Mouse (Mus musculus) heart, adult 11 months (tissue): Measurements from ENCODE around the gene Crip3.

Source experiments
- DNase-seq: peaks from one replicate; pipeline ENCODE4 v3.0.0; 2022

Crip3 gene

DNA sequence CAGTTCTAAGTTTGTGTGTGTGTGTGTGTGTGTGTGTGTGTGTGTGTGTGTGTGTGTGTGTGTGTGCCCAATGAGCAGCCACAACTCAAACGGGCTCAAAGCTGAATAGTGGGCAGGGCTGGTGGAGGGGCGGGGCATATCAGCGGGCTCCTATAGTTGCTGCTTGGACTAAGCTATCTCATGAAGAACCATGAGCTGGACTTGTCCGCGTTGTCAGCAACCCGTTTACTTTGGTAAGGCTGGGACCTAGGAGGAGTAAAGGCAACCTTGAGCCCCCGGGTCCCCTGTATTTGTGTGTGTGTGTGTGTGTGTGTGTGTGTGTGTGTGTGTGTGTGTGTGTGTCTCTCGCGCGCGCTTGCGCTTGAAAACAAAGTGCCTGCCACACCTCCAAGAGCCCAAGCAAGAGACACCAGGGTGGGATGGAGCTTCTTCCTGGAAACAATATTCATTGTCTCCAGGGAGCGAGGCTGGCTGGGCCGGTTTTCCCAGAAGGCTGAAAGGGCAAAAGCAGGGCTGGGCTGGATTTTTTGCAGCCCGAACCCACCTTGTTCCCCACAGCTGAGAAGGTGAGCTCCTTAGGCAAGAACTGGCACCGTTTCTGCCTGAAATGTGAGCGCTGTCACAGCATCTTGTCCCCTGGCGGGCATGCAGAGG lies at the start of gene Crip3:
Gene Crip3, plus strand, starts transcription at position 166 of the 654 bp plus-strand sequence.
- DNase-seq = peak; percentile 83

GRCm38 (mm10) chr17:46383294-46384060 lies 45.2 kb upstream of the Crip3 start, which contains the start of gene Zfp318:
Zfp318 (plus strand) TSS chr17:46383731.
- peak; percentile 100 for DNase-seq

- DNase-seq = peak; percentile 95
These were observed 44.5 kb upstream of the Crip3 start for GRCm38 (mm10) chr17:46384061-46384801.

- peak; percentile 74 for DNase-seq
These were observed 40.5 kb upstream of the Crip3 start for GRCm38 (mm10) chr17:46388200-46388599.

DNA sequence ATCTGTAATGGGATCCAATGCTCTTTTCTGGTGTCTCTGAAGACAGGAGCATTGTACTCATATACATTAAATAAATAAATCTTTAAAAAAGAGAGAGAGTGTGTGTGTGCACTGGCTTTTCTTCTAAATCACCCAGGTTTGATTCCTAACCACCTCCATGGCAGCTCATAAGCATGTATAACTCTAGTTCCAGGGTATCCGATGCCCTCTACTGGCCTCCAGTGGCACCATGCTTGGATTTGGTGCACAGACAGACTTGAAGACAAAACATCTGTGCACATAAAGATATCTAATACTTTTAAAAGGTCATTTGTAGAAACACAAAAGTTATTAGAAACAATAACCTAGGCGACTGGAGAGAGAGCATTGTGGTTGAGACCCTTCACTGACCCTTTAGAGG lies 35.7 kb upstream of the Crip3 start:
- DNase-seq = peak; percentile 82

DNA sequence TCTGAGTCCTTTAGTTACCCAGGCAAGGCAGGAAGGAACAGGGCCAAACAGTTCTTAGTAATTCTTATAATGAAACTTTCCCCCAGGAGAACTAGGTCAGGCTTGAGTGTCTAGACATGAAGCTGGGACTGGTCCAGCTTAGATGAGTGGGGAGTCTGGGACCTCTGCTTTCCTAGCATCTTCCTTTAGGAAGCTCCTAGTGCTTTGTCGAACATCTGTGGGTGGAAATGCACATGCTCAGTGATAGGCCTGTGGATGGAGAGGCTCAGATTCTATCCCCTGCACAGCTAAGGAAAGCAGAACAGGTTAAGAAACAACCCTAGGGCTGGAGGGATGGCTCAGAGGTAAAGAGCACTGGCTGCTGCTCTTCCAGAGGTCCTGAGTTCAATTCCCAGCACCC lies 34.1 kb upstream of the Crip3 start:
- DNase-seq = peak; percentile 46

DNA sequence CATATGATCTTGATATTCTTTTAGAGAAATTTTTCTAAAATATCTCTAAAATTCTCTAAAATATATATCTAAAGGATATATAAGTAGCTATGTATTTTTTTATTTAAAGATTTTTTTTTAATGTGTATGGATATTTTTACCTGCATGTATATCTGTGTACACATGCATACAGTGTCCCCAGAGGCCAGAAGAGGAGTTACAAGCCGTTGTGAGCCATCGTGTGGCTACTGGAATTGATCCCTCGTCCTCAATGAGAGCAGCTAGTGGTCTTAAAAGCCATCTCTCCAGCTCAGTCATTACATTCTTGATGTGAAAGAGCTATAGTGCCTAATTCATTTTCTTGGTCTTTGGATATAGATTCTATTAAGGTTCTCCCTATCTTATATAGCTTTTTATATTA lies 20.2 kb upstream of the Crip3 start:
- peak; percentile 21 for DNase-seq

DNA sequence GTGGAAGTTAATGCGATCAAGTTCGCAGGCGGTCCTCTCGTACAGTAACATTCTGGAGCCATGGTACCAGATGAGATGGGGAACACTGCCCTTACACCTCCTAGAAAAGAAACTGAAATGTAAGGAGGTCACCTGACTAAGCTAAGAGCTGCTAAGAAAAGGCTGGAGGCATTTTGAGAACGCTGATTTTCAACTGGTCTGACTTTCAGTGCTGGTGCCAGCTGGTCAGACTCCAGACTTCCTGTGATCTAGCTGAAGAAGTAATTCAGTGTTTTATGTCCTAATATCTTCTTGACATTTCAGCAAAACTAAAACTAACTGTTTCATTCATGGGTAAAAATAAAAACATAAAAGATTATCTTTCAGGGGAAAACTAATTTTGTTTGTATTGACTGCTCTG lies 10.1 kb upstream of the Crip3 start:
- no peak for DNase-seq

DNA sequence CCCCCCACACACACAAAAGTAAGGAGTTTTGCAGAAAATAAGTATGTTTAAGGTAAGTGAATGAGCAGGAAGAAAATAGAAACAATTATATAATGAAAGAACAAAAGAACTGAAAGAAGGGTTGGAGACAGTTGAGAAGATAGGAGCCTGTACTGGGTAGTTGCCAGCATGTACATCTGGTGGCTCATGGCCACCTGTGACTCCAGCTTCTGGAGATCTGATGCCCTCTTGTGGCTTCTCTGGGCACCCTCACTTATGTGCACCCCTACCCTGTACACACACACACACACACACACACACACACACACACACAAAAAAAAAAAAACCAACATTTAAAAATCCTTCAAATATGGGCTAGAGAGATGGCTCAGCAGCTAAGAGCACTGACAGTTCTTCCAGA lies 9.0 kb upstream of the Crip3 start:
- DNase-seq = no peak

DNA sequence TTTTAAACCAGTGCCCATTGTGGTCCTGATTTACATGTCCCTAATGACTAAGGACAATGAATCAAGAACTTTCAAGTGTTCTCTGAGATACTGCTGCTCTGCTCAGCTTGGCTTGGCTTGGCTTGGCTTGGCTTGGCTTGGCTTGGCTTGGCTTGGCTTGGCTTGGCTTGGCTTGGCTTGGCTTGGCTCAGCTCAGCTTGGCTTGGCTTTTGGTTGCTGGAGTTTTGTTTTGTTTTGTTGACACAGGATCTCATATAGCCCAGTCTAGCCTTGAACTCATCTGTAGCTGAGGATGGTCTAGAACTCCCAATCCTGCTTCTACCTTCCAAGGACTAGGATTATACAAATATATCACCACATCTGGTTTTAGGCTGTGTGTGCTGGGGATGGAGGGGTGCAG lies 2.2 kb upstream of the Crip3 start:
- DNase-seq = peak; percentile 92

DNA sequence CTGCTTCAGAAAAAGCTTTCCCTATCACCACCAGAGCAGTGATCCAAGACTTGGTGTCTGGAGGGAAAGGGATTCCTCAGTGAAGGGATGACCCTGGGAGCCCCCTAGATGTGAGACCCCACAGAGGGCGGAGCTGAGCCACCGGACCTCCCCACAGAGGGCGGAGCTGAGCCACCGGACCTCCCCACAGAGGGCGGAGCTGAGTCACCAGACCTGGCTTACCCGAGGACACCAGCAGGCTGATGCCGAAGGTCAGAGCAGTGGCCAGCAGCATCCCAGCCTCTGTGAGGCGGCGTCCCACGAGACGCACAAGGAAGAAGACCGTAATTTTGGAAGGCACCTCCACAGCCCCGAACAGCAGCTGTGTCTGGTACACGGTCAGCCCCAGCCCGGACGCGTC lies 4.9 kb downstream of the Crip3 start:
- DNase-seq = no peak

DNA sequence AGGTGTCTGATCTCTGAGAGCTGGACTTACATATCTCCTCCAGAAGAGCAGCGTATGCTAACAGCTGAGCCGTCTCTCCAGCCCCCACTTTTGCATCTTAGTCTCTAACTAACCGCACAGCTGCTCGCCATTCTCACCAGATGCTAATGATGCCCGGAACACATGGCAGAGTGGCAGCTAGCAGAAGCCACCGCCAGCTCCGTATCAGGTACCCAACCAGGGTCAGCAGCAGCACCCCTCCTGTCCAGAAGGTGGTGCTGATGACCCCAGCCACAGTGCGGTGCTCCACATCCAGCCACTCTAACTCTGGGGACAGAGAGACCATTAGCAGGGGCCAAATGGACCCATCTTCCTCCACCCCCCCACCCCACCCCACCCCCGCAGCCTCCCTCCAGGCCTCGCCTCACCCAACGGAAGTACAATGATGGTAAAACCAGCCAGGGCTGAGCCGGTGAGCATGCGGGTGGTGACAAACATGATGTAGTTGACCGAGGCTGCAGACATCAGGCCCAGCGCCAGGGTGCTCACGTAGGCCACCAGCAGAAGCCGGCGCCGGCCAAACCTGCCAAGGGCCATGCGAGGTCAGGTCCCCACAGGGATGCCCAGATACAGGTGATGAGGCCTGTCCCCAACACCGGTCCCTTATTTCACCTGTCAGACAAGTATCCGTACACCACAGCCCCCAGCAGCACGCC lies 8.1 kb downstream of the Crip3 start:
- no peak for DNase-seq

- no peak for DNase-seq
These were observed 9.7 kb downstream of the Crip3 start, which contains the start of gene Slc22a7 for GRCm38 (mm10) chr17:46438298-46438873. Slc22a7 (minus strand) TSS chr17:46438457.

DNA sequence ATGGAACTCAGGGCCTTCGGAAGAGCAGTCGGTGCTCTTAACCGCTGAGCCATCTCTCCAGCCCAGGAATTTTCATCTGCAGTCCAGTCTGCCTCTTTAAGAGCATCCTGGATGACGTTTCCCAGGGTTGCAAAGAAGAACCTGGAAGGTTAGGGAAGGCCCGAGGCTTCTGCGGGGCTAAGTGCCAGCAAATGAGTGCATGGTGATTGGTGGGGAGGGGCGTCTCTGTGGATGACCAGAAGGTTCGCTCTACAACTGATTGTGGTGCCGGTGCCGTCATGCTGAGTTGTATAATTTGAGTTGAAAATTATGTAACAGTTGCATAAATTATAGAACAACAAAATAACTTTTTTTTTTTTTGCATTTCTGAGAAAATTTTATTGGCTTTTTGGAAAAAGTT lies 10.4 kb downstream of the Crip3 start:
- DNase-seq = no peak

DNA sequence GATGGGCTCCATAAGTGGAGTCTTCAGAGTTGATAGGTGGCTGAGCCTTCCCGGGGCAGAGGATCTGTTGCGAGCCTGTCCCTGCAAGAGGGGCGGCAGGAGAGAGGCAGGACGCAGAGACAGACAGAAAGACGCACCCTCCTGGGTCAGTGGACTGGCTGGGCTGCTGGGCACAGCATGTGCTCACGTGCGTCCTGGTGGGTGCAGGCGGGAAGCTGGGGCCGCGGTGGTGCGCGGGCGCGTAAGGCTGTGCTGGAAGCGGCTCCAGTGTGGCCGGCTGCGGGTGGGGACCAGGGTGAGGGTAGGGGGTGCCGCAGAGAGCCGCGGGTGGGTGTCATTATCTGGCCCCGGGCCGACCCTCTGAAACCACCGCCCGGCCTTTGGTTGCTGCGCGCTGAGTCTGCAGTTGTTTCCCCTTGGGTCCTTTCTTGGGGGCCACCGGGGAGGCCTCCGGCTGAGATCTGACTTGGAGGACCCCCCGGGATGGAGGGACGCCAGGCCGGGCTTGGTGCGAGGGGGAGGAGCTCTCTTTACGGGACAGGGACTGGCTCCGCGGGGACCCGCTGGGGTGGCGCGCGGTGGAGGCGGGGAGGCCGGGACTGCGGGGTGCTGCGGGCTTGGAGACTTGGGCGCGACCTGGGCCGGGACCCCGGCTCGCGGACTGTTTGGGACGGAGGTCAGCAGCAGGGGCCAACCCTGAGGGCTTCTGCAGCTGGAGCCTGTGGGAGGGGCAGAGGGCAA lies 16.3 kb downstream of the Crip3 start:
- DNase-seq = no peak

GRCm38 (mm10) chr17:46446264-46446663 lies 17.5 kb downstream of the Crip3 start:
- DNase-seq = no peak

- no peak for DNase-seq
These were observed 24.0 kb downstream of the Crip3 start for GRCm38 (mm10) chr17:46452683-46453082.

- no peak for DNase-seq
These were observed 24.7 kb downstream of the Crip3 start for GRCm38 (mm10) chr17:46453302-46453948.

DNA sequence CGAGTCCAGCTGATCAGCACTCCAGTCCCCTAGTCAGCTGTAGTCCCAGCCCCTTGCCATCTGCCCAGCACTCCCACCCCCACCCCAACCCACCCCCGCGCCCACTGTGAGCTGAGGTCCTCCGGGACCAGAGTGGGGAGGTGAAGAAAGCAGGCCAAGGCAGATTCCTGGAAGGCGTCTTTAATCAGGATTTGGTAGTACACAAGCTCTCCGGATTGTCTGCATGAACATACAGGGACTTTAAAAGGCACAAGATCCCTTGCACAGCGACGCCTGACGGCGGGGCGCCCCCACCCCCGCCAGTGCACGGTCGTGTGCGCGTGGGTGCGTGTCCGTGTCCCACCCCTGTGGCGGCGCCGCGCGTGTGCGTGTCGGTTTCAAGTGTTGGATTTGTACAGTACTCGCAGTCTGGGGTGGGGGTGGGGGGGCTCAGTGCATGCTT lies 25.3 kb downstream of the Crip3 start:
- DNase-seq = no peak

DNA sequence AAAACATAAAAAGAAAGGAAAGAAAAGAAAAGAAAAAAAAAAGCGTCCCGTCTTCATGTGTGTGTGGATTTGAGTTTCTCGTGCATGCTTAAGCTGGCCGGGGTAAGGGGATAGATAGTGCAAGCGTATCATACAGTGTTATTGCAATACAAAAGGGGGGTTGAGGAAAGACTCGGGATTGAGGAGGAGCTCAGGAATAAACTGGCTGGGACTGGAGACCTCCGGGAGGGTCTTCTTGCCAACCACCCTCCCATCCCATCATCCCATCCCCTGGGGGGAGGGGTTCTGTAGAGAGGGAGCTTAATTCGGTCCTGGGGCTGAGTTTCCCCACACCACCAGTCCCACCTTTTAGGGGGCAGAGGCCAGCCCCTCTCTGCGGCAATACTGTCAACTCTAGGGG lies 25.8 kb downstream of the Crip3 start:
- no peak for DNase-seq

GRCm38 (mm10) chr17:46455110-46455691 lies 26.5 kb downstream of the Crip3 start:
- DNase-seq = no peak
